Mouse (Mus musculus) stomach, postnatal 0 days (tissue): ENCODE measurements around the gene Ninj1.

ENCODE experiments used
- CTCF ChIP-seq: IDR thresholded peaks from 2 replicates; pipeline ENCODE4 v1.5.1; 2016; ENCODE audit warnings: antibody characterized with exemption, low read depth, mild to moderate bottlenecking, moderate library complexity
- EP300 ChIP-seq: optimal IDR thresholded peaks from 2 replicates; pipeline ENCODE3; 2016; ENCODE audit warnings: antibody characterized with exemption

GRCm38 (mm10) chr13:49190876-49191672 is 3.8 kb downstream of the Ninj1 start:
- TF ChIP-seq CTCF: no peak
- no peak for TF ChIP-seq EP300
